Mouse (Mus musculus) cerebellum, adult 18-20 months (tissue): ENCODE data around the gene Bcl2.
A peak's percentile ranks its signal among the peaks of the same experiment; 100 is the strongest.
"Not testable (repeated sequence)": the region's sequence is repeated elsewhere in the genome, so short reads cannot be mapped to it uniquely, and the experiment has no call there.

Source experiments
- DNase-seq, 2 experiments: peaks; one replicate each; pipeline ENCODE4 v3.0.0; 2021

Gene Bcl2

DNA sequence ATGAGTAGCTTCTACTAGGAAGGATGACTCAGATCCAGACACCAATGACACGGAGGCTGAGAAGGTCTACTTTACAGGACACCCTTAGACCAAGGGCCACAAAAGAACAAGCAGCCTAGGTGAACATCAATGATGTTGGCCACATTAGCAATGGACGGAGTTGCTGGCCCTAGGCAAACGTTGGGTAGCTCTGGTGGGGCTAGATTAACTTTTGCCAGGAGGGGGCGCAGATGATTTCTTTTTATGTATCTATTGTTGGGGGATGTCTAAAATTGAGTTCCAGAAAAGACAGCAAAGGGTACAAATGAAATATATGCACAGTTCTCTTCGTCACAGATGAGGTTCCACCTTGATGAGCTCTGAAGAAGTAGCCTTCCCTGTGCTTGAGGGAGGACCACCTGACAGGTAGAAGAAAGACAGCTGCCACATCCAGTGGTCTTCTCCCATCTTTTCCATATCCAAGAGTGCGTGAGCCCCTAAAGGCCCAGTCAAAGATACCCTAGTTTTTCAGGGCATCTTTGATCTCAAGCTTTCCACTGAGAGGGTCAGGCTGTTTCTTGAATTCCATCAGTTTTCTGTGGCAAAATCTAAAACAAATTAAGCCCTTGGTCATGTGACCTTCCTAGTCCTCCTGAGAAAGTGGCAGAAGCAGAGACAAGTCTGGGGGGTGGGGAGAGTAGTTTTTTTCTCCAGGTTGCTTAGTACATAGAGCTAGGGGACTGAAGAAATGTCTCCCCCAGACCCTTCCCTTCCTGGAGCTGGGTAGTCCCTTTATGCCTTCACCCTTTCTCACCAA lies 169.1 kb downstream of the Bcl2 start:
- DNase-seq: peak; percentile 34

DNA sequence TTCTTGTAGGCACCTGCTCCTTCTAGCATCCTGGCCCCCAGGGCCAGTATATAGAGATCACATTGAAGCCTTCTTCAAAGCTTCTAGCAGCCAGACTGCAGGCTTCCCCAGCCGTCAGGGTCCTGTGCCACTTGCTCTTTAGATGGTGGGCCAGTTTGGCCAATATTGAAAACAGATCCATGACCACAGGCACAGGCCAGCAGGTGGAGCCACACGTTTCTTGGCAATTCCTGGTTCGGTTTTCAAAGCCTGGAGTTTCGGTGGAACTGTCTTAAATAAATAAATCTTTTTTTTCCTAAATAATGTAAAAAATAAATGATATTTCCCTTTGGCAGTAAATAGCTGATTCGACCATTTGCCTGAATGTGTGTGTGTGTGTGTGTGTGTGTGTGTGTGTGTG lies 171.3 kb downstream of the Bcl2 start:
- DNase-seq: peak; percentile 43 to 48

DNA sequence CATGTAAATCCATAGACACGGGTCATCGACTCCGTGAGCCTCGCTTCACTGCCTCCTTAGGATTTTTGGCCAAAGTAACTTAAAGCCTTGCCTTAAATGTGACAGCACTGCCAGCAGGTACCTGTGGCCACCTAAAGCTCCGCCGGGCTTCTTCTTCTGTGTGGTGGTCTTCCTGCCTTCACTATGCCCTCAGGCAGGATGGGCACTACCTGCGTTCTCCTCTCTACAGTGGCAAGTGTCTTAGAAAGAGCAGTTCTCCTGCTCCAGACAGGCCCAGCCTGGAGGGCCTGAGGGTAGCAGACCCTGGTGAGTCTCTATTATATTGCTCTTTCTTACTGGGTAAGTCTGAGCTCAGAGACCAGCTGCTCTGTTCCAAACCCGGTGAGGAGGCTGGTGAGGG lies 172.2 kb downstream of the Bcl2 start:
- DNase-seq: no peak

DNA sequence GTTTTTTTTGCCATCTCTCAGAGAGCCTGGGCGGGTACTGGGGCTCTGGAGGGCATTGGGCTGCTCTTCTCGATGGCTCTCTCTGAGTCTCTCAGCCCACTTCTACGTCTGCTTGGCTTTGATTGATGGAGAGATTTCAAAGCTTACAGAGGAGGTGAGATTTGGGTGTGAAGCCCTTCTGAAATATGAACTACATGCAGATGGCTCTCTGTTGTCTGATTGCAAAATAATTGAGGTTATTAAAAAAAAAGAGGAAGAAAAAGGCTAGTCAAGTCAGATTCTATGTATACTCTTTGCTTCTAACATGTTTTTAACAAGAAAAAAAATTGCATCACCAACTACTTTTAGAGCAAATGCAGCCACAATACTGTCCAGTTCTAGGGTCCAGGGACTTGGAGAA lies 173.9 kb downstream of the Bcl2 start:
- no peak for DNase-seq

DNA sequence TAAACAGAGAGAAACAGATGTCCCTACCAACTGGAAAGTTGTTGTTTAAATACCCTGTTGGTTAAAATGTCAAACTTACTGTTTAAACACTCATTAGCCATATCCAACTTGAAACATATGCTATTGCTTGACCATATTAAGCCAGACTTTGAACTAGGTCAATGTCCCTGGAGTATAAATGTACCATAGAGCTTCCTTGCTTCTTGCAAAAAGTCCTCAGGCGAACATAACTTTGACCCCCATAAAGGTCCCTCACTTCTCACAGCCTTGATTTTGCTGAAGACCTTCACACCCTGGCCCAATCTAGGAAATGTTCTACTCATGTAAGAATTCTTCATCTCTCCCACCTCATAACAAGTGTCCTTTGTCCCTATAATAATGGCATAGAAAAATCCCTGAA lies 175.0 kb downstream of the Bcl2 start:
- DNase-seq: no peak

DNA sequence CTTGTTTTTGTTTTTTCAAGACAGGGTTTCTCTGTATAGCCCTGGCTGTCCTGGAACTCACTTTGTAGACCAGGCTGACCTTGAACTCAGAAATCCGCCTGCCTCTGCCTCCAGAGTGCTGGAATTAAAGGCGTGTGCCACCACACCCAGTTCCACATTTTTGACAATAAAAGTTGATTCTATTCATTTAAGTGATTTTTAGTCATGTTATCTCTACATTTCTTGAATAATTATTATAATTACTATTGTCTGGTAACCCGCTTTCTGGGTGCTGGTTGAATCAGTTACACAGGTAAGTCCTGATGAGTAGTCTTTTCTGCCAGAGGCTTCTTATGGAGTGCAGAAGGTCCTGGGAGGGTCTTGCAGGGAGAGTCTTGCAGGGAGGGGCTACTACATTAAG lies 179.2 kb downstream of the Bcl2 start:
- DNase-seq: not testable (repeated sequence)

DNA sequence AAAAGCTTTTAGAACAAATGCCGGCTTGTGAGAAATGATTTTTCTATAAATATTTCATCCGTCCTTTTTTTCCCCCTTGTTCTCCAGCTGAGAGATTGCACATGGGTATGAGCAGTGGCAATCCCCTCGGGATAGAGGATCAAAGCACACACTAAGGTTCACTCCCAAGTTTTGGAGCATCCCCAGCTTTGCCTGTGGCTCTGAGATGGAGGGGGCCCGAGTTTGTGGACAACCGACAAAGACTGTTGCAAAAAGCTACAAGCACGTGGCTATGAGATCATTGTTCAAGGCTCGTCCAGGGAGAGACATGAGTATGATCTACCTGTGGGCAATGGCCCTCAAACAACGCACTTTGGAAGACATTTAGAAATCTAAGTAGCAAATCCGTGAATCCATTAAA lies 184.5 kb downstream of the Bcl2 start:
- no peak for DNase-seq

DNA sequence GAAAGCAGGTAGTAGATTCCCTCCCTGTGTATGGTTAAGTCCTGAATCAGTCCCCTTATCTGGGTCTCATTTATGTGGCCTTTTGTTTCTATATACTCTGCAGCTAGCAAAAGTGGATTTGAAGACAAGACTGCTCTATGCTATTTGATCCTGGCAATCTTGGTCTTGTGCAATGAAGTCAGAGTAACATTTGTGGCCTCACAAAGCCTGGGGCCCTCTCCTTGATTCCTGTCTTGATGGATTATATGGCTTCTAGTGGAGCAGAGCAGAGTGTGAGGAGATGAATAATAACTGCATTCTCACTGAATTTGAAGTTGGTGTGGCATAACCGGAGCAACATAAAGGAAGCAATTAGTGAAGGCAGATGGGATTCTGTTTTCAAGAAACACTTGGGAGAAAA lies 186.5 kb downstream of the Bcl2 start:
- no peak for DNase-seq

DNA sequence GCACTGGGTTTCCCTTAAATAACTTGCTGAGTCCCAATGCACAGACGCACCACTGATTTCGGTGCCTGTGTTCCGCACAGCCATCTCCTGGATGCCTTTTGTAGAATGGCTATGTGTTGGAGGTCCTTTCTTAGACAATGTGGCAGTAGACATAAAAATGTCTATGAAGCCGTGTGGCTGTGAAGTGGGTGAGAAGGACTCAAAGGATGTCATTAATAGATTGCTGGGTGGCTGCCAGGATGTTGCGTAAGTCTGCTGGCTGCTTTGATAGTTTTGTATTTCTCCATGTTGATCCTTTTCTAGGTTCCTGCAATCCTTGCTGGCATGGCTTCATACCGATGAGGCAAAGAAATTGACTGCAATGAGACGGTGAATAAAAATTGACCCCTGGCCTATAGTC lies 187.3 kb downstream of the Bcl2 start:
- DNase-seq: peak in 1 of 2 experiments; percentile 15

DNA sequence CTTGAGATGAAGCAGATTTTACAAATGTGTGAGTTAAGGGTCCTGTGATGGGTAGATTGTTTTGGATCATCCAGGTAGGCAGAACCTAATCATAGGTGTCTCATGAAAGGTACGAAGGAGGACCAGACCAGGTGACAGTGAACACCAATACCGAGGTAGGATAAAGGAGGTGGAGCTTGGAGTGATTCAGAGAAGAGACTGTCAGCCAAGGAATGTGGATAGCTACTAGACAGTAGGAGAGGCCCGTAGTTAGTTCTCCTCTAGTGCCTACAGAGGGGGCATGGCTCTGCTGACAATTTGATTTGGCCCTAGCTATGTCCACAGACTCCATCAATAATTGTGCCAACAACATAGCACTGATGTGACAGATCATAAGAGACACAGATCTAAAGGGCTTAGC lies 188.0 kb downstream of the Bcl2 start:
- no peak for DNase-seq

DNA sequence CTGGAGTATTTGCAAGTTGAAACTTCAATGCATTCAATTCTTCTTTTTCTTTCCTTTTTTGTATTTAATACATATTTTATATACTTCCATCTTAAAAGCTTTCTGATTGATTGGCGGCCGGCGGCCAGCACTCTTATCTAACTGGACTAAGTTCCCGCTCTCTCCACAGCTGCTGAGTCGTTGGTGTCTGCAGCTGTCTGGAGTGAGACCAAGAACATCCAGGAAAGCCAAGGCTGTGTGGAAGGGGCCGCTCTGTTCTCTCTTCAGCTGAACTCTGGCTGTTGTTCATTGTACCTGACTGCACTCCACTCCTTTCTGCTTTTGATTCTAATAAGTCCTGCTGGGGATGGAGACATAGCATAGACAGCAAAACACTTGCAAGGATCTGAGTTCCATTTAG lies 190.3 kb downstream of the Bcl2 start:
- no peak for DNase-seq

DNA sequence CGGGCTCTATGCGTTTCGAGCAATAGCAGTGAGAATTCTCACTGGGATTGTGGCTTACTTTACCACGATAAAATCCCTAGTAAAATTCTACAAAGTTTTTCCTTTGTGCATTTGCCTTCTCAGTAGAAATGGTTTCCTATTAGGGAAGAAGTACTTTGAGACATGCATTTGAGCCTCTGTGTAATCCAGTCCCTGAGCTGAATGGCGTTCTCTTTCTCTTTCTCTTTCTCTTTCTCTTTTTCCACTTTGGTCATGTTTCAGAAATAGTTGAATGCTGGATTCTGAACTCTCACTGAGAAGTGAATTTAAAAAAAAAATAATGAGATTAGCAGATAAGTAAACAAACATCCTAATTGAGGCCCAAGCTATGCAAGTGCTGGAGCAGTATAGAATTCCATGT lies 191.1 kb downstream of the Bcl2 start:
- no peak for DNase-seq

DNA sequence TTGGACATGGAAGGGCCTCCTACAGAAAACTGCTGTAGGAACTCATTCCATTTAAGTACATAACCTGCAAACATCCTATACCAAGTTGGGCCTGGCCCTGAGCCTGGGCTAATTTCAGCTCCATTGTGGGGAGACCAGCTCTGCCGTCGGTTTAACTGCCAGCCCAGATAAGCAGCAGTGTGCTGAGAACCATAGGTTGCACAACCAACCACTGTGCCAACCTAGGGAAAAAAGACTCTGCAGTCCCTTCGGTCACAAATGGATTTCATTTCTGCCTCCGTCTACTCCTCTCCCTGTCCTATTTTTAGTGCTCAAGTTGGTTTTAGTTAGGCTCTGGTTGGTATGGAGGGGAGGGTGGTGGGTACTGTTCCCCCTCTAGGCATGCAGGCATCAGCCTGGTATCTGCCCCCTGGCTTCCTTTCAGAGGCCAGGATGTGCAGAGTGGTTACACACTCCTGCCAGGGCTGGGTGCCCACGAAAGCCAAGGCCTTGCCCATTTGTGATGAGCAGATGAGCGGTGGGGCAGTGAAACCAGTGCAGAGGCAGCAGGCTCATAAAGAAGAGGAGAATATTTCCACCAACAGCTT lies 196.4 kb downstream of the Bcl2 start:
- DNase-seq: no peak

DNA sequence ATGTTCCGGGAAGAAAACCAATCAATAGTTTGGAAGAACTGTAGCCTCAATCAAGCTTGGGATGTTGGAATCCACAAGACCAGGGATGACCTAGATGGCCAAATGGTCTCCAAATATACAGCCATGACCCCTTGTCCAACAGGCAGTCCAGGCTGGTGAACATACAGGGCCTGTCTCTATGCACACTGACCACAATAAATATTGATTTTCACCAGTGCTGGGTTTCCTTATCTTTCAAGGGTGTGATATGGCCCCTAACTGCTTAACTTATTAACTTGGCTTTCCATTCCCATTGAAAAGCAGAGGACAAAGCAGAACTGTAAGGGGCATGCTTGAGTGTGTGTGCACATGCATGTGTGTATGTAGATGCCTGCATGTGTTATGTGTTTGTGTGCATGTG lies 197.0 kb downstream of the Bcl2 start:
- no peak for DNase-seq

DNA sequence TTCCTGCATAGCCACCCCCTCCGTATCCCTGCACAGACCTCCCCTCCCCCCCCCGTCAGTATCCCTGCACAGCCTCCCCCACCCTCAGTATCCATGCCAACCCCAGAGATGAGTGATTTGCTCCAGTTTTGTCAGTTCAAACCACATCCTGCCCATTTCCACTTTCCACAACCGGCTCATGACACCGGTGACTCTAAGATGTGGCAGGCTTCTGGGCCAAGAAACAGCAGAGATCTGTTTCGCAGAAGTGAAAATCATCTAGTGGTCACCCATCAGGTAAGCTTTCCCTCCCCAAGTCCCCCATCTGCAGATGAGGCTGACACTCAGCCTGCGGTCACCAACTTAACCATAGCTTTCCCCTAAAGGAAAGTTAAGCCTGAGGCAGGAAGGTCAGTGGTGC lies 198.5 kb downstream of the Bcl2 start:
- DNase-seq: no peak

DNA sequence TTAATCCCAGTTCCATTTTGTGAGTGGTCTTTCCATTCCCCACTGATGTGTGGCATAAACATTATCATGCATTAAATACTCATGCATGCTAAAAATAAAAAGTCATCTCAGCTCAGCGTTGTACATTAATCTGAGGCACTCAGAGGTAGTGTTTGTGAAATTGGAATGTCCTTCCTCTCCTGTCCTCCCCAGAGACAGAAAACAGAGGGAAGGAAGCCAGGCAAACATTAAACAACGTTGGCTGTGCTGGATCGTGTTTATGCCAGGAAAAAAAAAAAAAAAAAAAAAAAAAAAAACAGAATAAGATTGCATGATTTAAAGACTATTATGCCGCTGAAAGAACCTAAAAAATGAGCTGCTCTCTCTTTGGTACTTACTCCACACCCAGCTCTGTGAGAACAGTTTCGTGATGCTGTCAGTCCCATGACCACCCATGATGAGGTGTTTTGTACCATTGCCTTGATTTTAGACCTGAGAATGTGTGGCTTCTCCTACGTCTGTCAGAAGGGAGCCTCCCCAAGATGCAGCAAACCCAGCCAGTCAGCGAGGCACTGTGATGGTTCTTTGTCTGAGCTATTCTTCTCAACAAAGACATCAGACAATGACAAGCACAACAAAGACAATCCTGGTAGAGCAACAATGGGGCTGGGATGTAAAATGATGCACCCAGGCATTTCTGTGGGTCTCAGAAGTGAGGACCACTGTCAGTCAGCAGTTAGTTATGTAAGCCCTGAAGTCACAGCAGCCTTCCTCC lies 200.0 kb downstream of the Bcl2 start:
- DNase-seq: no peak

DNA sequence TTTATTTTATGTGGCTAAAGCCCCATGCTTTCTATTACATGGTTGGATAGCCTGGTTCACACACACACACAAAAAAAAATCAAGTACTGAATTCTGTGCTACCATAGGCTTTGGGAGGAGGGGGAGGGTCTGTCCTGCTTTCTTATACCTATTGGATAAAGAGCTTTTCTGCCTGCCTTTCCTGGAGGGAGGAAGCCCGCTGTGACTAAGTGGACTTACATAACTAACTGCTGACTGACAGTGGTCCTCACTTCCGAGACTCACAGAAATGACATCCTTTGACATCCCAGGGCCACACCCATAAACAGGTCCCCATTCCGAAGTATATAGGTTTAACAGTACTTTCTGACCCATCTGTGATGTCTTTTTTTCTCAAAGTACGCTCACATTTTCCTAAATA lies 200.6 kb downstream of the Bcl2 start:
- DNase-seq: no peak

DNA sequence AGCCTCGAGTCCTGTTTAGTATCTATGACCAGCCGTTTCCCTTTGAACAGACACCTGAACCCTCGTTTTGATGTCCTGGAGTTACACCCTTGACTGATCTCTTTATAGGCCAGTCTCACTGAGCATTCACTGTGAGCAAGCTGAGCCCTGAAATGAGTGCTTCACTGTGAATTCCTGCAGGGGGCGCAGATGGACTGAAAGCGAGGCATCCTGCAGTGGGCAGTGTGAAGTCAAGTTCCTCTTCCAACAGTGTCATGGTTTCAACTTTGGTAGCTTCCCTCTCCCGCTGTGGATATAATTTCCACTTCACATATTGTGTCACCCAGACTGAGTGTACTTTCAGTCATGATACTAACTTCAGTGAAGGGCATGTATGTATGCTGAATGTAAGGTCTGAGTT lies 202.5 kb downstream of the Bcl2 start:
- DNase-seq: peak; percentile 55 to 62

DNA sequence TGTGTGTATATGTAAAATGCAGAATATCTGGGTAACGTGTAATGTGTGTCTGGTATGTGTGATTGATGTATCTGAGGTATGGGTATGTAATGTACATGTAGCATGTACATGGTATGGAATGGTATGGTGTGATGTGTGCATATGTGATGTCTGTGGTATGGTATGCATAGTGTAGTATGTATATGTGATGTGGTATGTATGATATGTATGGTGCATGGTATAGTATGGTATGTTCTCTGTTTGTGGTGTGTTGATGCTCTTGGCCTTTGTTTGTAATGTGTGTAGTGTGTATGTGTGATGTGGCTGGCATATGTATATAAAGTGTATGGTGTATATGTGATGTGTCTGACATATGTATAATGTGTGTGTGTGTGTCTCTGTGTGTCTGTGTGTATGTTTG lies 206.5 kb downstream of the Bcl2 start:
- no peak for DNase-seq

DNA sequence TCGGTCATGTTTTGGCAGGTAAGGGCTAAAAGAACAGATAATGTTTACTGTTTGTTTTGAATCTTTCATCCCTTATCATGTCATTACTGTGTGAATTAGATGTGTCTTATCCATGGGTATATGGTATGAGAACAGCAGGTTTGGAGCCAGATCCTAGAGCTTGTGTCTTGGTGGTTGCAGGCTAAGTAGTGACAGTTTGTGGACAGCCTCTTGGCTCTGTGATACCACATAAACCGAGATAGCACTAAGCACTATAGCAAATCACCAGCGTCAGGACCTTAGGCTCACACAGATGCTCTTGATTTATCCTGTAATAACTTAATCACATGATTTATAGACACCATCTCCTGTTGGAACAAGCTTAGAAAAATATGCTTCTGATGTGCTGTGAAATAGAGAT lies 210.2 kb downstream of the Bcl2 start:
- DNase-seq: no peak

DNA sequence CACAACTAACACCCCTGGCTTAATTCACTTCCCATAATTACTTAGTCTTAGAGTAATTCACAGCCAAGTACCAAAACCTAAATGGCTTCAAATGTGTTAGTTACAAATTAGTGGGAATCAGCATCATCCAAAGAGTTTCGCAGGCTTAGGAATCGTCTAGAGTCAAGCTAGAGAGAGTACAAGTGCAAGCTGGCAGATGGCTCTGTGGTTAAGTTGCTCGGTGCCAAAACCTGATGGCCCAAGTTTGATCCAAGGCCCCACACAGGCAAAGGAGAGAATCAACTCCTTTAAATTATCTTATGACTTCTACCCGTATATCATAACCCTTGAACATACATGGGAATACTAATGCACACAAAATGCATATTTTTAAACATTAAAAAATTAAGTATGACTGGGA lies 210.7 kb downstream of the Bcl2 start:
- DNase-seq: no peak

DNA sequence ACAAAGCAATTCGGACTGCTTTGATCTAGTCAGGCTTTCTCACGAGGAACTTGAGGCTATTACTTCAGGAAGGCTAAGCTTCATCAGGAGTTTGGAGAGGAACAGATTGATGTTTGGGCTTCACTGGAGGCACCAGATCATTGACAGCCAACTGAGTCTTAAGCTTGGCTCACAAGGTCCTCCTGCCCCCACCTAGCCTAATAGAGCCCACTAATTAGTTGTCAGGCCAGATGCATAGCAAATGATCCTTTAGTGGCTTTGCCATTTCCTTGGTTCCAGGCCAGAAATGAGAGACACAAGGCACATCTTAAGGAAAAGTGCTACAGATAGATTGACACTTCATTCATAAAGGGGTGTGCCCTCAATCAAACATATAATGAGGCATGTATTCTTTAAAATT lies 216.1 kb downstream of the Bcl2 start:
- DNase-seq: no peak
